Comparison of ENCODE assay signal across 17 mouse cellular contexts in genomic region chr9:107324799-107325561, GRCm38 (mm10). TPM values are rescaled to one million over a fixed set of nuclear protein-coding genes. Genes with fewer than 3 reads are reported as not detected.
DNase-seq lines count a peak whose midpoint lies in the region; ATAC-seq lines count a peak whose summit lies in the region.
"Had no signal": no experiment of that assay in that cellular context is flagged by ENCODE, and none has a peak within 500 bp of the region (broad histone marks: within the 10 kb centered on the region; RNA-seq: fewer than 3 reads in every experiment).

No protein-coding gene starts in this region.

- no peak overlapping the region for H3K4me2 ChIP-seq in midbrain, embryonic 11.5 days
- H3K4me2 ChIP-seq: forebrain, embryonic 15.5 days; hindbrain, embryonic 15.5 days; limb, embryonic 13.5 days; midbrain, embryonic 15.5 days had no signal

- H3K27ac ChIP-seq in midbrain, embryonic 11.5 days (ENCODE audit: low read depth, low read length), result no peak overlapping the region
- H3K27ac ChIP-seq: forebrain, embryonic 15.5 days; hindbrain, embryonic 15.5 days; limb, embryonic 13.5 days; liver, embryonic 14.5 days; midbrain, embryonic 15.5 days had no signal

- ATAC-seq in midbrain, embryonic 11.5 days (ENCODE audit: low FRiP score), result no peak
- ATAC-seq: forebrain, embryonic 15.5 days; midbrain, embryonic 15.5 days had no signal

- no peaks in the 10 kb centered on the region for H3K36me3 ChIP-seq in midbrain, embryonic 11.5 days (ENCODE audit: control insufficient read depth, insufficient read depth, low read length)
- H3K36me3 ChIP-seq: hindbrain, embryonic 15.5 days; midbrain, embryonic 15.5 days had no signal

- peak; percentile 54 for DNase-seq in gastrocnemius, adult 18-20 months (ENCODE audit: low spot score)
- DNase-seq in gastrocnemius, postnatal 36 days, result no peak
- peak; percentile 70 for DNase-seq in kidney, adult 11 months
- DNase-seq in kidney, postnatal 14 days, result no peak
- DNase-seq in gastrocnemius, postnatal 25 days, result peak; percentile 63
- DNase-seq in kidney, postnatal 25 days, result peak; percentile 32 to 83
- no peak for DNase-seq in midbrain, embryonic 11.5 days (ENCODE audit: low spot score, missing footprints)
- no peak for DNase-seq in urinary bladder, adult 18-20 months (ENCODE audit: low spot score in 2 of 2)
- DNase-seq: B cell, adult 2 months; cerebellum, adult 8-10 months; thymus, adult 18-20 months had no signal

- H3K9me3 ChIP-seq in midbrain, embryonic 11.5 days (ENCODE audit: control insufficient read depth, low read length), result no peaks in the 10 kb centered on the region
- H3K9me3 ChIP-seq: forebrain, embryonic 15.5 days; hindbrain, embryonic 15.5 days; limb, embryonic 13.5 days; midbrain, embryonic 15.5 days had no signal

- H3K4me1 ChIP-seq in midbrain, embryonic 11.5 days (ENCODE audit: control insufficient read depth, insufficient read depth, low read length), result no peaks in the 10 kb centered on the region
- H3K4me1 ChIP-seq: forebrain, embryonic 15.5 days; hindbrain, embryonic 15.5 days; limb, embryonic 13.5 days; midbrain, embryonic 15.5 days had no signal

- WGBS in midbrain, embryonic 11.5 days, result 60% methylated on average over 4 of the region's 4 CpGs

- no peaks in the 10 kb centered on the region for H3K27me3 ChIP-seq in midbrain, embryonic 11.5 days (ENCODE audit: control insufficient read depth, insufficient read depth, low read length)
- H3K27me3 ChIP-seq: forebrain, embryonic 15.5 days; hindbrain, embryonic 15.5 days; limb, embryonic 13.5 days; midbrain, embryonic 15.5 days had no signal

- no peak overlapping the region for H3K4me3 ChIP-seq in midbrain, embryonic 11.5 days (ENCODE audit: low read depth, low read length)
- H3K4me3 ChIP-seq: erythroblast, embryonic 14.5 days; forebrain, embryonic 15.5 days; hindbrain, embryonic 15.5 days; limb, embryonic 13.5 days; midbrain, embryonic 15.5 days had no signal

- H3K9ac ChIP-seq in midbrain, embryonic 11.5 days (ENCODE audit: low read length), result no peak overlapping the region
- H3K9ac ChIP-seq: forebrain, embryonic 15.5 days; hindbrain, embryonic 15.5 days; liver, embryonic 14.5 days; midbrain, embryonic 15.5 days had no signal

- intact Hi-C loops in gastrocnemius, postnatal 36 days (cut with DNase I), result no loop called here

RNA-seq across cellular contexts. Expression of gene Hemk1, which starts 13.2 kb away (rescaled TPM):
- total RNA-seq in gastrocnemius, adult 18-20 months (2021), result 10 to 100 TPM; 11.8 to 13.3 TPM
- 10 to 100 TPM in 1 of 2 experiments, 1 to 10 TPM in 1; 9.3 to 11.2 TPM for total RNA-seq in gastrocnemius, postnatal 36 days (2021)
- total RNA-seq in gastrocnemius, postnatal 25 days (2021), result 10 to 100 TPM; 12.8 to 15.7 TPM
- 9.9 and 10.7 TPM in 2 replicates for polyA plus RNA-seq in midbrain, embryonic 11.5 days (2014; fragmentation: Nextera tagmentation; extraction: Ambion mirVana)

RNA-seq across cellular contexts. Expression of gene 6430571L13Rik, which starts 15.4 kb away (rescaled TPM):
- total RNA-seq in gastrocnemius, adult 18-20 months (2021), result 10 to 100 TPM; 31.8 to 32.2 TPM
- 10 to 100 TPM; 33.5 to 35.9 TPM for total RNA-seq in gastrocnemius, postnatal 36 days (2021)
- total RNA-seq in gastrocnemius, postnatal 25 days (2021), result 10 to 100 TPM; 34.1 to 44.0 TPM
- polyA plus RNA-seq in midbrain, embryonic 11.5 days (2014; fragmentation: Nextera tagmentation; extraction: Ambion mirVana), result 2.0 and 2.3 TPM in 2 replicates
- polyA plus RNA-seq: erythroblast, embryonic 14.5 days had no signal

RNA-seq across cellular contexts. Expression of gene Cish, which starts 29.2 kb away (rescaled TPM):
- total RNA-seq in gastrocnemius, adult 18-20 months (2021), result 1 to 10 TPM; 6.0 to 6.6 TPM
- 10 to 100 TPM in 1 of 2 experiments, 1 to 10 TPM in 1; 3.9 to 32.3 TPM for total RNA-seq in gastrocnemius, postnatal 36 days (2021)
- total RNA-seq in gastrocnemius, postnatal 25 days (2021), result 100 to 1,000 TPM in 1 of 2 experiments, 1 to 10 TPM in 1; 2.3 to 100 TPM
- polyA plus RNA-seq in midbrain, embryonic 11.5 days (2014; fragmentation: Nextera tagmentation; extraction: Ambion mirVana), result 4.0 and 4.2 TPM in 2 replicates

RNA-seq across cellular contexts. Expression of gene Mapkapk3, which starts 35.3 kb away (rescaled TPM):
- total RNA-seq in gastrocnemius, adult 18-20 months (2021), result 10 to 100 TPM; 33.6 to 34.8 TPM
- 10 to 100 TPM; 28.2 to 31.2 TPM for total RNA-seq in gastrocnemius, postnatal 36 days (2021)
- total RNA-seq in gastrocnemius, postnatal 25 days (2021), result 10 to 100 TPM; 27.7 to 32.1 TPM
- 2.5 and 2.7 TPM in 2 replicates for polyA plus RNA-seq in midbrain, embryonic 11.5 days (2014; fragmentation: Nextera tagmentation; extraction: Ambion mirVana)

Comparison
In these comparisons a context has a peak if more than half of its experiments do, and no peak if none do; other contexts are left out.
1. DNase-seq: peak in gastrocnemius, adult 18-20 months (single experiment), kidney, adult 11 months (single experiment), gastrocnemius, postnatal 25 days (single experiment) and kidney, postnatal 25 days (2 of 2); none in gastrocnemius, postnatal 36 days (0 of 2), kidney, postnatal 14 days (single experiment), midbrain, embryonic 11.5 days (single experiment) and urinary bladder, adult 18-20 months (0 of 2).